Mouse (Mus musculus): Measurements from ENCODE around the gene Ezh1. TPM values are rescaled to one million over a fixed set of nuclear protein-coding genes. Genes with fewer than 3 reads are reported as not detected.
A peak's percentile ranks its signal among the peaks of the same experiment; 100 is the strongest.

Ezh1 gene
- polyA plus RNA-seq, 1 experiment from 2014 or later, result 14.9 TPM

GRCm38 (mm10) chr11:101143338-101144225, 82.7 kb downstream of the Ezh1 start:
- Histone ChIP-seq H3K27me3 (replicated peaks) (no peaks in the 10 kb centered on the region), H3K9me3 (no peaks in the 10 kb centered on the region), H3K4me1 (peaks cover 13% of the 10 kb centered on the region), H3K36me3 (no peaks in the 10 kb centered on the region), H3K9ac (no peak overlapping the region), H3K4me3 (replicated peaks) (peak overlapping the region; percentile 21; the same call in 1 of the 2 replicates), H3K27ac (no peak overlapping the region), H3K4me2 (peak overlapping the region; percentile 50)
- 22% methylated on average over 19 of the region's 19 CpGs for WGBS
- ATAC-seq (ENCODE audit: insufficient read depth, low FRiP score, low read depth), result no peak

DNA sequence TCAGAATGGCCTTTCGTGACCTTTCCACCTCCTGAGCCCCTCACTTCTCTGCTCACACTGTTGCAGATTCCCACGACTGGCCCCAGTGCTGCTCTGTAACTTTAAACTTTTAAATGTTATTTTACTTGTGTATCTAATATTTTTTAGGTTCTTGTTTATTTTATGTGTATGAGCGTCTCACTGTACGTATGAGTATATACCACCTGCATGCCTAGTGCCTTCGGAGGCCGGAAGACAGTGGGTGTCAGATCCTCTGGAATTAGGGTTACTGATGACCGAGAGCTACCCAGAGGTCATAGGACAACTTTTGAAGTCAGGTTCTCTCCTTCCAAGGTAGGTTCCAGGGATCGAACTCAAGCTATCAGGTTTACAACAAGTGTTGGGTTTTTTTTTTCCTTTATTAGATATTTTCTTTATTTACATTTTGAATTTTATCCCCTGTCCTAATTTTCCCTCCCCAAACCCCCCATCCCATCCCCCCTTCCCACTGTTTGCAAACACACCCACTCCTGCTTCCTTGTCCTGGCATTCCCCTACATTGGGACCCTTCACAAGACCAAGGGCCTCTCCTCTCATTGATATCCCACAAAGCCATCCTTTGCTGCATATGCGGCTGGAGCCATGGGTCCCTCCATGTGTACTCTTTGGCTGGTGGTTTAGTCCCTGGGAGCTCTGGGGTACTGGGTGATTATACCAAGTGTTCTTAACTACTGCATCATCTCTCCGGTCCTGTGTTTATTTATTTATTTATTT, 83.9 kb downstream of the Ezh1 start:
- Histone ChIP-seq H3K27me3 (replicated peaks) (no peaks in the 10 kb centered on the region), H3K4me1 (peaks cover 15% of the 10 kb centered on the region), H3K4me2 (no peak overlapping the region), H3K27ac (no peak overlapping the region), H3K9me3 (no peaks in the 10 kb centered on the region), H3K9ac (no peak overlapping the region), H3K4me3 (replicated peaks) (no peak overlapping the region), H3K36me3 (no peaks in the 10 kb centered on the region)
- ATAC-seq (ENCODE audit: insufficient read depth, low FRiP score, low read depth), result no peak
- 83% methylated on average over 10 of the region's 10 CpGs for WGBS

Other genes starting within 250 kb of the Ezh1 start
- 36.6 and 39.7 TPM in 2 replicates for gene Atp6v0a1, start 217.0 kb downstream of the Ezh1 start, polyA plus RNA-seq (2015; fragmentation: Nextera tagmentation; extraction: Ambion mirVana)
- 17.0 and 17.9 TPM in 2 replicates for gene Naglu, start 156.5 kb downstream of the Ezh1 start, polyA plus RNA-seq (2015; fragmentation: Nextera tagmentation; extraction: Ambion mirVana)
- gene Hsd17b1, start 148.1 kb downstream of the Ezh1 start, polyA plus RNA-seq (2015; fragmentation: Nextera tagmentation; extraction: Ambion mirVana), result 0.13 and 0.26 TPM in 2 replicates
- gene Coasy, start 143.9 kb downstream of the Ezh1 start, polyA plus RNA-seq (2015; fragmentation: Nextera tagmentation; extraction: Ambion mirVana), result 38.5 and 41.5 TPM in 2 replicates
- 50.7 and 54.5 TPM in 2 replicates for gene Mlx, start 139.2 kb downstream of the Ezh1 start, polyA plus RNA-seq (2015; fragmentation: Nextera tagmentation; extraction: Ambion mirVana)
- gene Psmc3ip, start 131.0 kb downstream of the Ezh1 start, polyA plus RNA-seq (2015; fragmentation: Nextera tagmentation; extraction: Ambion mirVana), result 26.9 and 27.6 TPM in 2 replicates
- gene Retreg3, start 106.6 kb downstream of the Ezh1 start, polyA plus RNA-seq (2015; fragmentation: Nextera tagmentation; extraction: Ambion mirVana), result 21.0 and 21.3 TPM in 2 replicates
- 58.5 and 64.0 TPM in 2 replicates for gene Tubg1, start 106.5 kb downstream of the Ezh1 start, polyA plus RNA-seq (2015; fragmentation: Nextera tagmentation; extraction: Ambion mirVana)
- 3.4 and 3.8 TPM in 2 replicates for gene Tubg2, start 70.6 kb downstream of the Ezh1 start, polyA plus RNA-seq (2015; fragmentation: Nextera tagmentation; extraction: Ambion mirVana)
- 2.0 and 2.6 TPM in 2 replicates for gene Cntnap1, start 55.9 kb downstream of the Ezh1 start, polyA plus RNA-seq (2015; fragmentation: Nextera tagmentation; extraction: Ambion mirVana)
- gene Plekhh3, start 55.1 kb downstream of the Ezh1 start, polyA plus RNA-seq (2015; fragmentation: Nextera tagmentation; extraction: Ambion mirVana), result 19.7 and 23.5 TPM in 2 replicates
- gene Ccr10, start 51.0 kb downstream of the Ezh1 start, polyA plus RNA-seq (2015; fragmentation: Nextera tagmentation; extraction: Ambion mirVana), result 0.19 and 0.34 TPM in 2 replicates
- 111 TPM in 2 replicates for gene Ramp2, start 19.6 kb upstream of the Ezh1 start, polyA plus RNA-seq (2015; fragmentation: Nextera tagmentation; extraction: Ambion mirVana)
- 131 and 138 TPM in 2 replicates for gene Vps25, start 27.2 kb upstream of the Ezh1 start, polyA plus RNA-seq (2015; fragmentation: Nextera tagmentation; extraction: Ambion mirVana)
- 17.9 and 19.8 TPM in 2 replicates for gene Wnk4, start 34.1 kb upstream of the Ezh1 start, polyA plus RNA-seq (2015; fragmentation: Nextera tagmentation; extraction: Ambion mirVana)
- 0.85 and 1.1 TPM in 2 replicates for gene Cntd1, start 52.5 kb upstream of the Ezh1 start, polyA plus RNA-seq (2015; fragmentation: Nextera tagmentation; extraction: Ambion mirVana)
- 202 and 221 TPM in 2 replicates for gene Coa3, start 52.7 kb upstream of the Ezh1 start, polyA plus RNA-seq (2015; fragmentation: Nextera tagmentation; extraction: Ambion mirVana)
- 135 and 142 TPM in 2 replicates for gene Becn1, start 75.8 kb upstream of the Ezh1 start, polyA plus RNA-seq (2015; fragmentation: Nextera tagmentation; extraction: Ambion mirVana)
- 125 and 136 TPM in 2 replicates for gene Psme3, start 89.8 kb upstream of the Ezh1 start, polyA plus RNA-seq (2015; fragmentation: Nextera tagmentation; extraction: Ambion mirVana)
- 1.3 and 1.4 TPM in 2 replicates for gene Aoc2, start 98.6 kb upstream of the Ezh1 start, polyA plus RNA-seq (2015; fragmentation: Nextera tagmentation; extraction: Ambion mirVana)
- gene Aoc3, start 104.1 kb upstream of the Ezh1 start, polyA plus RNA-seq (2015; fragmentation: Nextera tagmentation; extraction: Ambion mirVana), result 2.0 and 3.0 TPM in 2 replicates
- gene G6pc, start 141.1 kb upstream of the Ezh1 start, polyA plus RNA-seq (2015; fragmentation: Nextera tagmentation; extraction: Ambion mirVana), result 0.06 and 0.09 TPM in 2 replicates
- 58.5 and 69.5 TPM in 2 replicates for gene Aarsd1, start 191.2 kb upstream of the Ezh1 start, polyA plus RNA-seq (2015; fragmentation: Nextera tagmentation; extraction: Ambion mirVana)
- gene Gm27029, start 198.3 kb upstream of the Ezh1 start, polyA plus RNA-seq (2015; fragmentation: Nextera tagmentation; extraction: Ambion mirVana), result 6.9 and 12.3 TPM in 2 replicates
- gene Rundc1, start 198.6 kb upstream of the Ezh1 start, polyA plus RNA-seq (2015; fragmentation: Nextera tagmentation; extraction: Ambion mirVana), result 20.7 and 20.8 TPM in 2 replicates
- 14.5 and 17.5 TPM in 2 replicates for gene Ptges3l, start 198.9 kb upstream of the Ezh1 start, polyA plus RNA-seq (2015; fragmentation: Nextera tagmentation; extraction: Ambion mirVana)
- gene Rpl27, start 215.8 kb upstream of the Ezh1 start, polyA plus RNA-seq (2015; fragmentation: Nextera tagmentation; extraction: Ambion mirVana), result 284 and 331 TPM in 2 replicates
- 24.2 and 24.5 TPM in 2 replicates for gene Ifi35, start 221.9 kb upstream of the Ezh1 start, polyA plus RNA-seq (2015; fragmentation: Nextera tagmentation; extraction: Ambion mirVana)
- gene Rnd2, start 238.5 kb upstream of the Ezh1 start, polyA plus RNA-seq (2015; fragmentation: Nextera tagmentation; extraction: Ambion mirVana), result 16.0 and 17.1 TPM in 2 replicates
- 59.3 and 62.3 TPM in 2 replicates for gene Vat1, start 239.8 kb upstream of the Ezh1 start, polyA plus RNA-seq (2015; fragmentation: Nextera tagmentation; extraction: Ambion mirVana)